Comparison of ENCODE assay signal across 27 mouse cellular contexts in the genomic region with DNA sequence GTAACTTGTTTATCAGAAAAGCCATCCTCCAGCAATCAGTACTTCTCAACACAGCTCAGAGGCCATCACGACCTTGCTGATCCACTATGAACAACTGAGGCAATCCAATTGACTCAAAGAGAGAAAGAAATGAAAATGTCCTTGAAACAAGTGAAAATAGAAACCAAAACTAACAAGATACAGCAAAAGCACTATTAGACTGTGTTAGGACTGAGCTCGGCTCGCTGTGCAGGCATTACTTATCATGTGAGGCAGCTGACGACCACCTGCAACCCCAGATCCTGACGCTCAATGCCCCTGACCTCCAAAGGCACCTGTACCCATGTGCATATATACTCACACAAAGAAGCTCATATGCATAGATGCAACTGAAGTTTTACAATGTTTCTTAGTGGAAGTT. TPM values are rescaled to one million over a fixed set of nuclear protein-coding genes. Genes with fewer than 3 reads are reported as not detected.
DNase-seq lines count a peak whose midpoint lies in the region; ATAC-seq and TF ChIP-seq lines count a peak whose summit lies in the region.
"Had no signal": no experiment of that assay in that cellular context is flagged by ENCODE, and none has a peak within 500 bp of the region (broad histone marks: within the 10 kb centered on the region; RNA-seq: fewer than 3 reads in every experiment).

No protein-coding gene starts in this region.

- H3K4me2 ChIP-seq in intestine, postnatal 0 days (replicated peaks; ENCODE audit: low read depth): 0 out of 2 replicates have a peak overlapping the region, but pooled peaks have one; percentile 21
- H3K4me2 ChIP-seq in intestine, embryonic 15.5 days (replicated peaks): no peak overlapping the region
- peak overlapping the region; percentile 64 for H3K4me2 ChIP-seq in CH12.LX (ENCODE audit: insufficient read depth, low read depth, poor library complexity, severe bottlenecking)
- H3K4me2 ChIP-seq: heart, embryonic 11.5 days; hindbrain, embryonic 12.5 days; limb, embryonic 12.5 days; liver, embryonic 12.5 days; lung, embryonic 14.5 days; midbrain, embryonic 15.5 days; neural tube, embryonic 12.5 days had no signal

- H3K79me2 ChIP-seq in CH12.LX (replicated peaks; ENCODE audit: control insufficient read depth, extremely low read depth, insufficient read depth, poor library complexity, severe bottlenecking): no peaks in the 10 kb centered on the region; the same call in 1 of the 2 replicates

- H3K27ac ChIP-seq in intestine, postnatal 0 days (ENCODE audit: low read depth, low read length): no peak overlapping the region
- H3K27ac ChIP-seq in intestine, embryonic 15.5 days: no peak overlapping the region
- H3K27ac ChIP-seq in CH12.LX (ENCODE audit: insufficient read depth, low read depth): no peak overlapping the region
- H3K27ac ChIP-seq: forebrain, embryonic 10.5 days; hindbrain, embryonic 12.5 days; limb, embryonic 12.5 days; liver, embryonic 12.5 days; midbrain, embryonic 15.5 days; neural tube, embryonic 12.5 days had no signal

- H3K27me3 ChIP-seq in intestine, postnatal 0 days (replicated peaks; ENCODE audit: control insufficient read depth, insufficient read depth, low read length): no peaks in the 10 kb centered on the region
- H3K27me3 ChIP-seq in intestine, embryonic 15.5 days (replicated peaks): no peaks in the 10 kb centered on the region
- no peaks in the 10 kb centered on the region for H3K27me3 ChIP-seq in CH12.LX (replicated peaks)
- H3K27me3 ChIP-seq: hindbrain, embryonic 12.5 days; limb, embryonic 12.5 days; liver, embryonic 12.5 days; midbrain, embryonic 15.5 days; neural tube, embryonic 12.5 days had no signal

- 41% methylated on average over 5 of the region's 5 CpGs for WGBS in intestine, postnatal 0 days
- 73% methylated on average over 5 of the region's 5 CpGs for WGBS in intestine, embryonic 15.5 days

- no peak overlapping the region for H3K4me3 ChIP-seq in intestine, postnatal 0 days (ENCODE audit: low read depth, low read length)
- H3K4me3 ChIP-seq in intestine, embryonic 15.5 days (replicated peaks): no peak overlapping the region
- H3K4me3 ChIP-seq in CH12.LX (replicated peaks in 1 of 3; ENCODE audit: low read depth in 2 of 3, low read length in 2 of 3, poor library complexity in 1 of 3): peak overlapping the region in 1 of 3 experiments; percentile 3
- H3K4me3 ChIP-seq: forebrain, embryonic 10.5 days; hindbrain, embryonic 12.5 days; limb, embryonic 12.5 days; liver, embryonic 12.5 days; midbrain, embryonic 15.5 days; neural tube, embryonic 12.5 days had no signal

- peak; percentile 57 for TF ChIP-seq EP300 in CH12.LX (IDR thresholded peaks at IDR 0.05; ENCODE audit: low read length)

- H3K36me3 ChIP-seq in intestine, postnatal 0 days (ENCODE audit: control insufficient read depth, insufficient read depth): no peaks in the 10 kb centered on the region
- H3K36me3 ChIP-seq in intestine, embryonic 15.5 days: no peaks in the 10 kb centered on the region
- H3K36me3 ChIP-seq in CH12.LX (replicated peaks in 1 of 2; ENCODE audit: control insufficient read depth in 1 of 2, insufficient read depth in 1 of 2, low read length in 1 of 2): no peaks in the 10 kb centered on the region
- H3K36me3 ChIP-seq: forebrain, embryonic 10.5 days; hindbrain, embryonic 12.5 days; limb, embryonic 12.5 days; liver, embryonic 12.5 days; midbrain, embryonic 15.5 days; neural tube, embryonic 12.5 days had no signal

- no peak overlapping the region for H3K9ac ChIP-seq in intestine, postnatal 0 days (ENCODE audit: low read depth, low read length)
- no peak overlapping the region for H3K9ac ChIP-seq in intestine, embryonic 15.5 days
- 0 out of 2 replicates have a peak overlapping the region, but pooled peaks have one; percentile 24 for H3K9ac ChIP-seq in CH12.LX (ENCODE audit: insufficient read depth, low read depth)
- H3K9ac ChIP-seq: forebrain, postnatal 0 days; hindbrain, embryonic 12.5 days; limb, embryonic 12.5 days; liver, embryonic 12.5 days; lung, embryonic 14.5 days; midbrain, embryonic 15.5 days; neural tube, embryonic 12.5 days had no signal

- dilution Hi-C loops in CH12.LX (cut with MboI; ENCODE audit: extremely low pct_ligation_motif_present, extremely low pct_unique_long_range_greater_than_20kb, low sequenced_read_pairs): no loop called here

- no peak for TF ChIP-seq RAD21 in CH12.LX (IDR thresholded peaks at IDR 0.05; ENCODE audit: low read depth, low read length)

- no peaks in the 10 kb centered on the region for H3K9me3 ChIP-seq in intestine, postnatal 0 days (ENCODE audit: control insufficient read depth)
- H3K9me3 ChIP-seq in intestine, embryonic 15.5 days: no peaks in the 10 kb centered on the region
- H3K9me3 ChIP-seq in CH12.LX (replicated peaks; ENCODE audit: low read length): no peaks in the 10 kb centered on the region
- H3K9me3 ChIP-seq: forebrain, embryonic 10.5 days; hindbrain, embryonic 12.5 days; limb, embryonic 12.5 days; liver, embryonic 12.5 days; midbrain, embryonic 15.5 days; neural tube, embryonic 12.5 days had no signal

- peak; percentile 45 for DNase-seq in CH12.LX (ENCODE audit: extremely low read depth)
- DNase-seq in induced T-regulatory cell, adult 2 months (ENCODE audit: low read depth): peak; percentile 61
- DNase-seq in thymus, postnatal 14 days: peak; percentile 35
- DNase-seq in adrenal gland, postnatal 25 days: no peak
- no peak for DNase-seq in lung, postnatal 14 days
- no peak for DNase-seq in cerebellum, postnatal 10 days
- DNase-seq: adrenal gland, postnatal 14 days; cerebellum, adult 9-10 months; forebrain, postnatal 0 days; heart, adult 11 months; heart, postnatal 10 days; kidney, adult 9 months; kidney, postnatal 14 days; layer of hippocampus, postnatal 36 days; lung, embryonic 14.5 days; lung, postnatal 36 days; retina, postnatal 1 day; right cerebral cortex, postnatal 25 days had no signal

- in situ Hi-C loops in CH12.LX (cut with MboI; ENCODE audit: low pct_ligation_motif_present, low pct_unique_long_range_greater_than_20kb, low sequenced_read_pairs): no loop called here

- ATAC-seq in intestine, postnatal 0 days: no peak
- no peak for ATAC-seq in intestine, embryonic 15.5 days
- ATAC-seq: forebrain, postnatal 0 days; liver, embryonic 12.5 days; midbrain, embryonic 15.5 days had no signal

- no peaks in the 10 kb centered on the region for H3K4me1 ChIP-seq in intestine, postnatal 0 days (replicated peaks; ENCODE audit: control insufficient read depth, insufficient read depth, low read length)
- H3K4me1 ChIP-seq in intestine, embryonic 15.5 days (replicated peaks): 0 out of 2 replicates have a peak, but pooled peaks cover 3% of the 10 kb centered on the region
- H3K4me1 ChIP-seq in CH12.LX (ENCODE audit: control insufficient read depth in 1 of 2, insufficient read depth in 2 of 2): peaks cover 10 to 32% of the 10 kb centered on the region in 2 experiments; a peak in 3 of 4 replicates
- H3K4me1 ChIP-seq: forebrain, embryonic 10.5 days; hindbrain, embryonic 12.5 days; liver, embryonic 12.5 days; midbrain, embryonic 15.5 days; neural tube, embryonic 12.5 days had no signal

- TF ChIP-seq POLR2A in CH12.LX (IDR thresholded peaks at IDR 0.05; ENCODE audit: low read depth, low read length): no peak

- TF ChIP-seq CTCF in intestine, postnatal 0 days (IDR thresholded peaks at IDR 0.05; ENCODE audit: low read depth): no peak
- TF ChIP-seq CTCF in CH12.LX (conservative IDR thresholded peaks at IDR 0.05 in 1 of 2, IDR thresholded peaks at IDR 0.05 in 1 of 2; ENCODE audit: low read depth in 2 of 2, low read length in 2 of 2): no peak

TF ChIP-seq in CH12.LX, 34 proteins besides CTCF, POLR2A, EP300 and RAD21:
- TF ChIP-seq SIN3A (IDR thresholded peaks at IDR 0.05; ENCODE audit: low read length) (no peak), BHLHE40 (IDR thresholded peaks at IDR 0.05; ENCODE audit: low read depth, low read length) (peak; percentile 60; the same call in 1 of the 2 replicates), ETS1 (conservative IDR thresholded peaks at IDR 0.05; ENCODE audit: low read depth, low read length) (no peak; the same call in 1 of the 2 replicates), IRF4 (IDR thresholded peaks at IDR 0.05; ENCODE audit: low read depth, low read length) (peak; percentile 62), MEF2A (IDR thresholded peaks at IDR 0.05; ENCODE audit: borderline replicate concordance, low read depth, low read length) (no peak), JUND (conservative IDR thresholded peaks at IDR 0.05; ENCODE audit: low read depth, low read length) (0 out of 2 replicates have a peak, but pooled peaks have one; percentile 15), GABPA (IDR thresholded peaks at IDR 0.05; ENCODE audit: insufficient replicate concordance, low read depth, low read length) (no peak), NELFE (IDR thresholded peaks at IDR 0.05; ENCODE audit: low read depth, low read length) (no peak), ZNF384 (IDR thresholded peaks at IDR 0.05; ENCODE audit: low read depth, low read length) (no peak)

RNA-seq across cellular contexts. Expression of gene Ncoa1, which starts 40.8 kb away (rescaled TPM):
- 6.0 and 6.6 TPM in 2 replicates for polyA plus RNA-seq in intestine, postnatal 0 days (2015; fragmentation: Nextera tagmentation; extraction: Ambion mirVana)
- 6.3 and 6.7 TPM in 2 replicates for polyA plus RNA-seq in intestine, embryonic 15.5 days (2015; fragmentation: Nextera tagmentation; extraction: Ambion mirVana)
- total RNA-seq in CH12.LX (2012; rRNA removed) (3.0 and 4.2 TPM in 2 replicates), CH12.LX (2014; rRNA removed) (2.4 and 2.8 TPM in 2 replicates)
- 3.8 and 6.4 TPM in 2 replicates for polyA plus RNA-seq in CH12.LX (2012; ENCODE audit: insufficient read length, low read depth)
- total RNA-seq in adrenal gland, postnatal 25 days (2021): 48.0 and 52.2 TPM in 2 replicates

Comparison
In these comparisons a context has a peak if more than half of its experiments do, and no peak if none do; other contexts are left out.
1. DNase-seq: peak in CH12.LX (single experiment), induced T-regulatory cell, adult 2 months (single experiment) and thymus, postnatal 14 days (single experiment); none in adrenal gland, postnatal 25 days (single experiment), lung, postnatal 14 days (single experiment) and cerebellum, postnatal 10 days (0 of 2).